Mouse (Mus musculus): Measurements from ENCODE around the gene Plxnc1. TPM values are rescaled to one million over a fixed set of nuclear protein-coding genes. Genes with fewer than 3 reads are reported as not detected.

Gene Plxnc1
- polyA plus RNA-seq, 1 experiment, result 1.3 TPM

GRCm38 (mm10) chr10:94804029-94804908 is 140.4 kb downstream of the Plxnc1 start:
- Histone ChIP-seq H3K27ac (ENCODE audit: insufficient read depth, low read length) (no peak overlapping the region), H3K4me3 (ENCODE audit: low read depth, low read length) (no peak overlapping the region)
- no peak for TF ChIP-seq POLR2A (IDR thresholded peaks at IDR 0.05; ENCODE audit: insufficient read depth, low read length)
- no peak for TF ChIP-seq CTCF (IDR thresholded peaks at IDR 0.05; ENCODE audit: low read depth, low read length)
- TF ChIP-seq EP300 (IDR thresholded peaks at IDR 0.05; ENCODE audit: insufficient read depth, low read depth, low read length), result no peak

GRCm38 (mm10) chr10:94800677-94801354 is 143.8 kb downstream of the Plxnc1 start:
- Histone ChIP-seq H3K27me3 (ENCODE audit: control insufficient read depth, insufficient read depth, low read length, poor library complexity, severe bottlenecking) (no peaks in the 10 kb centered on the region), H3K36me3 (ENCODE audit: control insufficient read depth, insufficient read depth, low read length, poor library complexity, severe bottlenecking) (no peaks in the 10 kb centered on the region), H3K9ac (ENCODE audit: low read depth, poor library complexity, severe bottlenecking) (no peak overlapping the region), H3K9me3 (replicated peaks; ENCODE audit: control insufficient read depth, insufficient read depth, low read length, poor library complexity, severe bottlenecking) (no peaks in the 10 kb centered on the region), H3K4me3 (ENCODE audit: low read depth, low read length) (no peak overlapping the region), H3K27ac (ENCODE audit: insufficient read depth, low read length) (no peak overlapping the region), H3K4me1 (ENCODE audit: control insufficient read depth, insufficient read depth, low read length) (no peaks in the 10 kb centered on the region)
- TF ChIP-seq POLR2A (IDR thresholded peaks at IDR 0.05; ENCODE audit: insufficient read depth, low read length), result no peak
- TF ChIP-seq EP300 (IDR thresholded peaks at IDR 0.05; ENCODE audit: insufficient read depth, low read depth, low read length), result no peak
- no peak for TF ChIP-seq CTCF (IDR thresholded peaks at IDR 0.05; ENCODE audit: low read depth, low read length)

More at GRCm38 (mm10) chr10:94804029-94804908, 140.4 kb downstream of the Plxnc1 start:
- no peaks in the 10 kb centered on the region for H3K36me3 ChIP-seq (ENCODE audit: control insufficient read depth, insufficient read depth, low read length, poor library complexity, severe bottlenecking)
- no peaks in the 10 kb centered on the region for H3K9me3 ChIP-seq (replicated peaks; ENCODE audit: control insufficient read depth, insufficient read depth, low read length, poor library complexity, severe bottlenecking)
- H3K9ac ChIP-seq (ENCODE audit: low read depth, poor library complexity, severe bottlenecking), result no peak overlapping the region
- H3K4me1 ChIP-seq (ENCODE audit: control insufficient read depth, insufficient read depth, low read length), result no peaks in the 10 kb centered on the region
- no peaks in the 10 kb centered on the region for H3K27me3 ChIP-seq (ENCODE audit: control insufficient read depth, insufficient read depth, low read length, poor library complexity, severe bottlenecking)

GRCm38 (mm10) chr10:94799485-94800239 is 145.0 kb downstream of the Plxnc1 start:
- Histone ChIP-seq H3K9me3 (replicated peaks; ENCODE audit: control insufficient read depth, insufficient read depth, low read length, poor library complexity, severe bottlenecking) (no peaks in the 10 kb centered on the region), H3K4me3 (ENCODE audit: low read depth, low read length) (no peak overlapping the region), H3K27ac (ENCODE audit: insufficient read depth, low read length) (no peak overlapping the region), H3K4me1 (ENCODE audit: control insufficient read depth, insufficient read depth, low read length) (no peaks in the 10 kb centered on the region), H3K36me3 (ENCODE audit: control insufficient read depth, insufficient read depth, low read length, poor library complexity, severe bottlenecking) (no peaks in the 10 kb centered on the region), H3K27me3 (ENCODE audit: control insufficient read depth, insufficient read depth, low read length, poor library complexity, severe bottlenecking) (no peaks in the 10 kb centered on the region), H3K9ac (ENCODE audit: low read depth, poor library complexity, severe bottlenecking) (no peak overlapping the region)
- TF ChIP-seq EP300 (IDR thresholded peaks at IDR 0.05; ENCODE audit: insufficient read depth, low read depth, low read length) (no peak), POLR2A (IDR thresholded peaks at IDR 0.05; ENCODE audit: insufficient read depth, low read length) (no peak), CTCF (IDR thresholded peaks at IDR 0.05; ENCODE audit: low read depth, low read length) (no peak)

GRCm38 (mm10) chr10:94798128-94798527 is 146.5 kb downstream of the Plxnc1 start:
- no peaks in the 10 kb centered on the region for H3K4me1 ChIP-seq (ENCODE audit: control insufficient read depth, insufficient read depth, low read length)
- H3K9ac ChIP-seq (ENCODE audit: low read depth, poor library complexity, severe bottlenecking), result no peak overlapping the region
- H3K27me3 ChIP-seq (ENCODE audit: control insufficient read depth, insufficient read depth, low read length, poor library complexity, severe bottlenecking), result no peaks in the 10 kb centered on the region
- H3K9me3 ChIP-seq (replicated peaks; ENCODE audit: control insufficient read depth, insufficient read depth, low read length, poor library complexity, severe bottlenecking), result no peaks in the 10 kb centered on the region
- H3K36me3 ChIP-seq (ENCODE audit: control insufficient read depth, insufficient read depth, low read length, poor library complexity, severe bottlenecking), result no peaks in the 10 kb centered on the region
- H3K4me3 ChIP-seq (ENCODE audit: low read depth, low read length), result no peak overlapping the region
- no peak overlapping the region for H3K27ac ChIP-seq (ENCODE audit: insufficient read depth, low read length)
- TF ChIP-seq CTCF (IDR thresholded peaks at IDR 0.05; ENCODE audit: low read depth, low read length), result no peak
- no peak for TF ChIP-seq POLR2A (IDR thresholded peaks at IDR 0.05; ENCODE audit: insufficient read depth, low read length)
- TF ChIP-seq EP300 (IDR thresholded peaks at IDR 0.05; ENCODE audit: insufficient read depth, low read depth, low read length), result no peak

GRCm38 (mm10) chr10:94794666-94795244 is 149.9 kb downstream of the Plxnc1 start:
- TF ChIP-seq EP300 (IDR thresholded peaks at IDR 0.05; ENCODE audit: insufficient read depth, low read depth, low read length) (no peak), CTCF (IDR thresholded peaks at IDR 0.05; ENCODE audit: low read depth, low read length) (no peak), POLR2A (IDR thresholded peaks at IDR 0.05; ENCODE audit: insufficient read depth, low read length) (no peak)
- Histone ChIP-seq H3K27me3 (ENCODE audit: control insufficient read depth, insufficient read depth, low read length, poor library complexity, severe bottlenecking) (no peaks in the 10 kb centered on the region), H3K9me3 (replicated peaks; ENCODE audit: control insufficient read depth, insufficient read depth, low read length, poor library complexity, severe bottlenecking) (no peaks in the 10 kb centered on the region), H3K4me1 (ENCODE audit: control insufficient read depth, insufficient read depth, low read length) (no peaks in the 10 kb centered on the region), H3K9ac (ENCODE audit: low read depth, poor library complexity, severe bottlenecking) (no peak overlapping the region), H3K36me3 (ENCODE audit: control insufficient read depth, insufficient read depth, low read length, poor library complexity, severe bottlenecking) (no peaks in the 10 kb centered on the region), H3K4me3 (ENCODE audit: low read depth, low read length) (no peak overlapping the region), H3K27ac (ENCODE audit: insufficient read depth, low read length) (no peak overlapping the region)
